Mouse (Mus musculus) MEL (cell line): ENCODE measurements around the gene Vmp1. TPM values are rescaled to one million over a fixed set of nuclear protein-coding genes. Genes with fewer than 3 reads are reported as not detected.

Source experiments
- DNase-seq: peaks from one replicate; pipeline ENCODE4 v3.0.0; 2011; ENCODE audit warnings: low read depth, low spot score
- H3K27ac ChIP-seq: 2 replicates; pipeline ENCODE4 v1.5.1; 2012; ENCODE audit warnings: low read depth, mild to moderate bottlenecking, control low read depth, low read length, moderate library complexity; ENCODE audit not compliant: control insufficient read depth
- H3K27me3 ChIP-seq, 2 experiments: fragments of 150-350 bp in 1 of 2; sonication (generic) in 1 of 2; 2 replicates each; pipeline ENCODE4 v1.6.1; 2012; ENCODE audit warnings: low read length in 2 of 2, mild to moderate bottlenecking in 2 of 2, improper control_type of control experiment in 1 of 2, moderate library complexity in 1 of 2; ENCODE audit not compliant: insufficient read depth in 2 of 2, control insufficient read depth in 1 of 2
- H3K36me3 ChIP-seq, 2 experiments: 2 replicates each; pipeline ENCODE4 v1.6.1; 2012 to 2014; ENCODE audit warnings: low read length in 2 of 2, improper control_type of control experiment in 1 of 2, inconsistent platforms in 1 of 2, mild to moderate bottlenecking in 1 of 2; ENCODE audit not compliant: insufficient read depth in 2 of 2, control insufficient read depth in 1 of 2
- H3K4me1 ChIP-seq, 2 experiments: fragments of 150-350 bp in 1 of 2; sonication (generic) in 1 of 2; 2 replicates each; pipeline ENCODE4 v1.6.1; 2012; ENCODE audit warnings: low read length in 2 of 2, improper control_type of control experiment in 1 of 2, mild to moderate bottlenecking in 1 of 2; ENCODE audit not compliant: insufficient read depth in 2 of 2, control insufficient read depth in 1 of 2
- H3K4me3 ChIP-seq, 2 experiments: fragments of 150-350 bp in 1 of 2; sonication (generic) in 1 of 2; 2 replicates each; pipeline ENCODE4 v1.5.1; 2012; ENCODE audit warnings: low read depth in 2 of 2, low read length in 2 of 2, mild to moderate bottlenecking in 2 of 2, moderate library complexity in 2 of 2, control low read depth in 1 of 2, improper control_type of control experiment in 1 of 2; ENCODE audit not compliant: control insufficient read depth in 1 of 2, insufficient read depth in 1 of 2
- H3K79me2 ChIP-seq: 2 replicates; pipeline ENCODE4 v1.6.1; 2012; ENCODE audit warnings: mild to moderate bottlenecking, low read length, moderate library complexity; ENCODE audit not compliant: control insufficient read depth, poor library complexity, insufficient read depth
- H3K9ac ChIP-seq: 2 replicates; pipeline ENCODE4 v1.6.1; 2012; ENCODE audit warnings: low read depth, mild to moderate bottlenecking, control low read depth, low read length, moderate library complexity; ENCODE audit not compliant: control insufficient read depth, poor library complexity, severe bottlenecking
- H3K9me3 ChIP-seq: fragments of 150-350 bp; sonication (generic); replicated peaks from 2 replicates; pipeline ENCODE4 v1.6.1; 2012; ENCODE audit warnings: mild to moderate bottlenecking, low read length, improper control_type of control experiment, moderate library complexity; ENCODE audit not compliant: insufficient read depth
- BHLHE40 ChIP-seq: IDR thresholded peaks from 2 replicates; pipeline ENCODE4 v1.6.1; 2012; ENCODE audit warnings: low read depth, mild to moderate bottlenecking, inconsistent platforms, low read length, improper control_type of control experiment, borderline replicate concordance
- CHD2 ChIP-seq: IDR thresholded peaks from 2 replicates; pipeline ENCODE4 v1.6.1; 2011; ENCODE audit warnings: low read length, improper control_type of control experiment
- CTCF ChIP-seq, 3 experiments: IDR thresholded peaks in 2 of 3; conservative IDR thresholded peaks in 1 of 3; 2 replicates each; pipeline ENCODE4 v1.5.1; 2011 to 2012; ENCODE audit warnings: low read length in 3 of 3, low read depth in 2 of 3, mild to moderate bottlenecking in 2 of 3, improper control_type of control experiment in 1 of 3, inconsistent platforms in 1 of 3, mixed read lengths in 1 of 3, moderate library complexity in 1 of 3; ENCODE audit not compliant: control insufficient read depth in 1 of 3, insufficient read depth in 1 of 3, poor library complexity in 1 of 3, severe bottlenecking in 1 of 3
- HCFC1 ChIP-seq: IDR thresholded peaks from 2 replicates; pipeline ENCODE4 v1.6.1; 2012; ENCODE audit warnings: low read depth, mild to moderate bottlenecking, inconsistent platforms, low read length, improper control_type of control experiment, moderate library complexity
- MAFK ChIP-seq: IDR thresholded peaks from 2 replicates; pipeline ENCODE4 v1.6.1; 2011; ENCODE audit warnings: low read depth, mild to moderate bottlenecking, low read length, improper control_type of control experiment, borderline replicate concordance
- MAX ChIP-seq: IDR thresholded peaks from 2 replicates; pipeline ENCODE4 v1.6.1; 2011; ENCODE audit warnings: low read length, improper control_type of control experiment
- MAZ ChIP-seq: IDR thresholded peaks from 2 replicates; pipeline ENCODE4 v1.6.1; 2012; ENCODE audit warnings: low read depth, mild to moderate bottlenecking, inconsistent platforms, low read length, improper control_type of control experiment
- MEF2A ChIP-seq: IDR thresholded peaks from 2 replicates; pipeline ENCODE4 v1.6.1; 2014; ENCODE audit warnings: low read depth, mild to moderate bottlenecking, inconsistent platforms, low read length, improper control_type of control experiment; ENCODE audit not compliant: poor library complexity, insufficient replicate concordance, severe bottlenecking; ENCODE audit errors: extremely low read depth
- MYC ChIP-seq: IDR thresholded peaks from 2 replicates; pipeline ENCODE4 v1.6.1; 2011; ENCODE audit warnings: low read depth, mild to moderate bottlenecking, low read length, improper control_type of control experiment, moderate library complexity
- POLR2AphosphoS5 ChIP-seq: IDR thresholded peaks from 2 replicates; pipeline ENCODE4 v1.6.1; 2012; ENCODE audit warnings: low read depth, borderline replicate concordance, mild to moderate bottlenecking, inconsistent platforms, low read length, moderate library complexity, mixed read lengths
- RAD21 ChIP-seq: IDR thresholded peaks from 2 replicates; pipeline ENCODE4 v1.6.1; 2011; ENCODE audit warnings: mild to moderate bottlenecking, low read depth, low read length, improper control_type of control experiment
- RCOR1 ChIP-seq: IDR thresholded peaks from 2 replicates; pipeline ENCODE4 v1.6.1; 2012; ENCODE audit warnings: low read depth, mild to moderate bottlenecking, inconsistent platforms, low read length, improper control_type of control experiment
- SMC3 ChIP-seq: IDR thresholded peaks from 2 replicates; pipeline ENCODE4 v1.6.1; 2011; ENCODE audit warnings: low read depth, low read length, improper control_type of control experiment
- TAL1 ChIP-seq: IDR thresholded peaks from 2 replicates; pipeline ENCODE4 v1.6.1; 2012; ENCODE audit warnings: mild to moderate bottlenecking, inconsistent platforms, low read length, moderate library complexity, mixed read lengths
- TBP ChIP-seq: IDR thresholded peaks from 2 replicates; pipeline ENCODE4 v1.8.0; 2011; ENCODE audit warnings: low read depth, low read length, improper control_type of control experiment
- UBTF ChIP-seq: IDR thresholded peaks from 2 replicates; pipeline ENCODE4 v1.6.1; 2012; ENCODE audit warnings: low read depth, mild to moderate bottlenecking, inconsistent platforms, low read length, improper control_type of control experiment, moderate library complexity, borderline replicate concordance; ENCODE audit not compliant: insufficient read depth
- ZC3H11A ChIP-seq: IDR thresholded peaks from 2 replicates; pipeline ENCODE4 v1.6.1; 2012; ENCODE audit warnings: low read depth, mild to moderate bottlenecking, inconsistent platforms, low read length, improper control_type of control experiment
- ZKSCAN1 ChIP-seq: IDR thresholded peaks from 2 replicates; pipeline ENCODE4 v1.6.1; 2012; ENCODE audit warnings: low read depth, mild to moderate bottlenecking, inconsistent platforms, low read length, improper control_type of control experiment, moderate library complexity
- ZNF384 ChIP-seq: IDR thresholded peaks from 2 replicates; pipeline ENCODE4 v1.6.1; 2012; ENCODE audit warnings: low read depth, mild to moderate bottlenecking, inconsistent platforms, low read length, improper control_type of control experiment
- polyA plus RNA-seq, 2 experiments: library from polyadenylated mRNA; stranded (reverse) in 1 of 2; unstranded in 1 of 2; fragments of >175 nt in 1 of 2; fragments of >200 nt in 1 of 2; gene quantifications; 2 replicates each; pipeline versions ENCODE4 v1.2.1 to v1.2.4; 2012; ENCODE audit warnings: low replicate concordance in 2 of 2, low read depth in 1 of 2; ENCODE audit not compliant: insufficient read length in 2 of 2, insufficient read depth in 1 of 2, missing spikeins in 1 of 2
- total RNA-seq: library from RNA; depleted of rRNA; stranded (reverse); fragments of 300-350 nt; gene quantifications from 2 replicates; pipeline ENCODE4 v1.2.3, GENCODE M21; 2012

The Vmp1 gene
- total and polyA plus RNA-seq, 3 experiments: 61.8 to 94.9 TPM; not detected in 1

DNA sequence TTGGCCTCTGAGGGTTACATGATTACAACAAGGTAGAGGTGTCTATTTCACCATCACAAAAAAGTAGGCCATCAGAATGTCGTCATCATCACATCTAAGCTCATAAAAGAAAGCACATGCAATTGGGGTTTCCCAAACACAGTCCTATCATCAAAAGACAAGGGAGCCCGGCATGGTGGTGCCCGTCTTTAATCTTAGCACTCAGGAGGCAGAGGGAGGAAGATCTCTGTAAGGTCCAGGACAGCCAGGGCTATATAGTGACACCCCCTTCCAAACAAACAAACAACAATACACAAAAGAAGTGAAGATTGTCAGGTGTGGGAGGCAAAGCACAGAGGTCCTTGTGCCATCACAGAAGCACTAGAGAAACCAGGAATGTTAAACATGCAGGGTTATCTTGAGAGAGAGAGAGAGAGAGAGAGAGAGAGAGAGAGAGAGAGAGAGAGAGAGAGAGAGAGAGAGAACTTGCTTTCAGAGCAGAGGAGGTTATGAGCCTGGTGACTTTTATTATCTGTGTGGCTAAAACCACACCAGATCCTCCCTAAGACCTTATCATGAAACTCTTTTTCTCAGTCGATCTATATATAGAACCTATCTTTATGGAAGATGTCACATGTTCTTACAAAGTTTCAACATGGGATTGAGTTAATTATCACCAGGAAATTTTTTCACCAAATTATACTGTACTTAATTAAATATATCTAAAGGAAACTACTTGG is 26.6 kb downstream of the Vmp1 start (continued):
- TF ChIP-seq MEF2A (peak; percentile 97), POLR2AphosphoS5 (no peak), MAZ (no peak; the same call in 1 of the 2 replicates), TBP (no peak), BHLHE40 (peak; percentile 42; the same call in 1 of the 2 replicates), HCFC1 (no peak)

DNA sequence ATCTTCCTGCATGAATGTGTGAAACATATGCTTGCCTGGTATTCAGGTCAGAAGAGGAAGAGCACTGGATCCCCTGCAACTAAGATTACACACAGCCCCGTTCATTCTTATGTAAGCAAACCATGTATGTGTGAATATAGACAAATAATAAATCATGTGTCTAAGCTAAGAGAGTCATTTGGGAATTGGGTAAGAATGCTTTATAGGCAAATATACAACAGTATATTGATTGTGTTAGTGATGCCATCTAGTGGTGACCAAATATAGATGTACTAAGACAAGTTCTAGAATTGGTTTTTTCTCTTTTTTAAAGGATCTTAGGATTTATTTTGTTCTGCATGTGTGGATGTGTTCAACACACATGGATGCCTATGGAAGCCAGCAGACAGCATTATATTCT is 28.0 kb downstream of the Vmp1 start:
- Histone ChIP-seq H3K36me3 (peaks cover 12 to 26% of the 10 kb centered on the region in 2 experiments), H3K79me2 (no peaks in the 10 kb centered on the region; the same call in 1 of the 2 replicates), H3K27ac (no peak overlapping the region), H3K4me1 (peaks cover 10 to 26% of the 10 kb centered on the region in 2 experiments), H3K9ac (no peak overlapping the region), H3K4me3 (no peak overlapping the region), H3K9me3 (no peaks in the 10 kb centered on the region), H3K27me3 (no peaks in the 10 kb centered on the region)
- peak; percentile 73 for DNase-seq
- TF ChIP-seq ZC3H11A: peak; percentile 81
- TF ChIP-seq SMC3: peak; percentile 88
- TF ChIP-seq CHD2: no peak
- peak; percentile 55; the same call in 1 of the 2 replicates for TF ChIP-seq ZNF384
- 0 out of 2 replicates have a peak, but pooled peaks have one; percentile 42 for TF ChIP-seq MAFK
- TF ChIP-seq BHLHE40: no peak
- peak; percentile 32 to 87 (median 43); a peak in 5 of 6 replicates for TF ChIP-seq CTCF (IDR thresholded peaks at IDR 0.05 in 2 of 3, conservative IDR thresholded peaks at IDR 0.05 in 1 of 3; ENCODE audit: control insufficient read depth in 1 of 3, insufficient read depth in 1 of 3, low read depth in 2 of 3, low read length in 3 of 3, poor library complexity in 1 of 3, severe bottlenecking in 1 of 3)
- TF ChIP-seq RAD21: peak; percentile 92
- TF ChIP-seq MAZ: no peak
- no peak for TF ChIP-seq HCFC1
- no peak for TF ChIP-seq MAX

DNA sequence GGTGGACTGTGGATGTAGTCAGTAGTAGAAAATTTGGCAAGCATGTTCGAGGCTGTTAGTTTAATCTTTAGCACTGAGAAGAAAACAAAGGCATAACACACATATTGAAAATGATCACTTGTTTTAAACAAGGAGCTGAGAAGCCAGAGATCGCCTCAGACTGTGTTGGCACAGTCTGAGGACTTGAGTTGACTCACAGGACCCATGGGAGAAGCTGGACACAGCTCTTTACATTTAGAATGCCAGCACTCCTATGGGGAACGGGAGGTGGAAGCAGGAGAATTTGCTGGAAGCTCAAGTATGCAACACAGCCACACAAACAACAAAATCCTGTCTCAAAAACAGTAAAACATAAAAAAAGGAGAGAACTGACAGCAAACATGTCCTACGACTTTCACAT is 29.5 kb downstream of the Vmp1 start:
- TF ChIP-seq UBTF (no peak), MYC (no peak), ZKSCAN1 (no peak), TAL1 (no peak), RCOR1 (no peak)
- TF ChIP-seq, all 39 proteins: peak for 0
- H3K9me3 ChIP-seq: no peaks in the 10 kb centered on the region

More for the DNA sequence above, 29.5 kb downstream of the Vmp1 start:
- Histone ChIP-seq H3K36me3 (peaks cover 7 to 26% of the 10 kb centered on the region in 2 experiments), H3K4me1 (peaks cover 10 to 24% of the 10 kb centered on the region in 2 experiments), H3K27ac (no peak overlapping the region), H3K4me3 (no peak overlapping the region), H3K79me2 (no peaks in the 10 kb centered on the region; the same call in 1 of the 2 replicates), H3K27me3 (no peaks in the 10 kb centered on the region), H3K9ac (no peak overlapping the region)
- no peak for DNase-seq
